Mouse (Mus musculus) kidney, adult 8-10 months (tissue): ENCODE data around the gene Slc2a3.
"Not testable (repeated sequence)": the region's sequence is repeated elsewhere in the genome, so short reads cannot be mapped to it uniquely, and the experiment has no call there.

Experiments used
- DNase-seq, 2 experiments: peaks; one replicate each; pipeline ENCODE4 v3.0.0; 2022

The Slc2a3 gene

GRCm38 (mm10) chr6:122762952-122763700 lies 38.3 kb downstream of the Slc2a3 start:
- no peak for DNase-seq

GRCm38 (mm10) chr6:122762480-122762879 lies 39.0 kb downstream of the Slc2a3 start:
- no peak for DNase-seq

- DNase-seq: no peak
Observed at GRCm38 (mm10) chr6:122761901-122762300, 39.5 kb downstream of the Slc2a3 start.

DNA sequence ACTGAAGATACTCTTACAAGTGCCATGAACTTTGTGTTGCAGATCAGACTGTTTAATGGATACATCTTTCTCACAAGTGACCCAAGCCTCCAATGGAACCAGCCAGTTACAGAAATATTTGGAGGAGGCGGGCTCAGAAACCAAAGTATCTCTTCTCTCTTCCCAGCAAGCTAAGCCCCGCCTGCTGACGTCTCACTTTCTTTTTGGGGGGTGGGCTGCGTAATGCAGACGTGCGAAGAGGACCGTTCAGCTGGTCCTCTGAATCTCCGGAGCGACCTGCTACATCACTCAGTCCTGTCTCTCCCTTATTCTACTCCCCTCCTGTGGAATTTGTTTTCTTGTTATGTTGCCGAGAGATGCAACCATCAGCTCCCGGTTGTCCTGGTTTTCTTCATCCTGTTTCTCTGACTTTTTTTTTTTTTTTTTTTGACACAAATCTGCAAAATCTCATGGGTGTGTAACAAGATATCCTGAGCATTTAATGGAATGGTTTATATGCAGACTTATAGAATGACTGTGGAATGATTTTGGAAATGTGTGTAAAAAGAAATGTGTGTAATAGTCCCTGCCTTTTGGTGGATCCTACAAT lies 40.3 kb downstream of the Slc2a3 start:
- peak; percentile 24 to 29 for DNase-seq

DNA sequence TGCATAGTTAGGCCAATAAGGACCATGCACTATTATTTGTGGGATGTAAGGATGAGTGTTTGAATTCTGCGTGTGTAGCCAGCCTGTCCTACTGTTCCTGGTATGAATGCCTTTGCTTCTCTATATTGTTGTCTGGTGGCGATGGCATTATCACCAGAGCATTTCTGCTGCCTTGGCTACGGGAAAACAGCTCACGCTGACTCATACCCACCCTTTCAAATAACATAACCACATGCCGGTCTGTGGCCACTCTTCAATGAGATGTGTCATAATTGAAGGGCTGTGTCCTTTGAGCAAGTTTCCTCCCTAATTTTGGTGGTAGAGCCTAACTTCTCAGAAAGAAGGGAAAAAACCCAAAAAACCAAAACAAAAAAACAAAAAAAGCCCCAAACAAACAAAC lies 42.7 kb downstream of the Slc2a3 start:
- DNase-seq: no peak

- no peak for DNase-seq
Observed at GRCm38 (mm10) chr6:122755913-122756312, 45.5 kb downstream of the Slc2a3 start.

- DNase-seq: no peak
Observed at GRCm38 (mm10) chr6:122750579-122750978, 50.9 kb downstream of the Slc2a3 start.

DNA sequence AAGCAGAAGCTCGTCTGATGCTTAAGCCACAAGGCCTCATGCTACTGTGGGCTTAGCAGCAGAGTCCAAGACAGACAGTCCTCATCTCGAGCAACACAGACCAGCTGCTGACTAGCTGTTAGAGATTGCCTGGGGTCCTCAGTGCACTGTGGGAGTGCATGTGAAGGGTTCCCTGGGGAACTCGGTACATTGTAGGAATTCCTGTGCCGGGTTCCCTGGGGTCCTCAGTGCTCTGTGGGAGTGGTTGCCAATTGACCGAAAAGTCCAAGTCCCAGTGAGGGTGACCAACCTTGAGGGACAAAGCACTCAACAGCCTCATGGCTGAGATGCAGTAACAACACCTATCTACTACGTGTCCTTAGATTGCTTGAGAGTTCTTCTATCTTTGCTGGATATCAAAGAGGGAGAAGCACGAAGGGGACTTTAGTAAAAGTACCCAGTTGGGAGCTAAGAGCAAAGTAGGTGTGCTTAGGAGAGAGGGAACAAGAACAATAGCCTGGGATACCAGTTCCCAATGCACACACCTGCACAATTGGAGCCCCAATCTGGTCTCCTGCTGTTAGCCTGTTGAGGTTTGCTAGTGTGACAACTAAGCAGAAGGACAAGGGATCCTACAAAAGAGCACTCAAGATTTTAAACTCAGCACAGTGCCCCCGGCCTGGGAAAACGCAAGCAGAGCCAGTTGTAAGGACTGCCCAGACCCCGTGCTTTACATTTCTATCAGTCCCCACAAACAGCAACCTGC lies 56.8 kb downstream of the Slc2a3 start:
- no peak for DNase-seq

- DNase-seq: no peak
Observed at GRCm38 (mm10) chr6:122743353-122743752, 58.1 kb downstream of the Slc2a3 start.

DNA sequence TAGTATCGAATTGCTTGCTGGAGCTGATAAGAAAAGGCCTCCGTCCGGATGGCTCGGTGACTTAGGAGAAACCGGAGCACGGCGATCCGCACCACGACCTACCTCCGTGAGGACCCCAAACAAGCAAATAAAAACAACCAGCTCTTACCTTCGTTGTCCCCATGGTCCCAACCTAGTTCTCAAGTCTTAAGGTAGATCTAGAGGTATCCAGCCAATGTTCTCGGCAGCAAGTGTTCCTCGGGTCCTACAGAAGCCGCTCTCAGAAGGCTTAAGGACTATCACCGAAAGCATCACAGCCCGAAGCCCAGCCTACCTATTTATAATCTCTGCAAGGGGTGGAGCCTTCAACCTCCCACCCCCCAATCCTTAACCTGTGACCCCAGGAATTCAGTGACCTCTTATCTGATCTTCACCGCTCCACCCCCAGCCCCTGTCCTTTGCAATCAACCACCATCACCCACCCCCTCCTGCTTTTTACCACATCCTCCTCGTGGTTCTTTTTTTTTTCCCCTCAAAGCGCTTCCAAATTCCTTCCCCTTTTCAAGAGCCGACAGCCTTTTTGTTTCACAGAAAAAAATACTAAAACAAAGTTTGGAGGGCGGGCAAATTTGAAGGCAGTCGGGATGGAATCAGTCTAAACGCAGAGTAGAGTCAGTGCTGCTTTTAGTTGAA lies 59.1 kb downstream of the Slc2a3 start:
- peak in 1 of 2 experiments; percentile 12 for DNase-seq

GRCm38 (mm10) chr6:122741460-122742227 lies 59.8 kb downstream of the Slc2a3 start:
- DNase-seq: no peak

- DNase-seq: peak; percentile 38 to 63
Observed at GRCm38 (mm10) chr6:122739952-122740351, 61.5 kb downstream of the Slc2a3 start.

- DNase-seq: peak; percentile 32 to 80
Observed at GRCm38 (mm10) chr6:122719942-122720341, 81.5 kb downstream of the Slc2a3 start.

DNA sequence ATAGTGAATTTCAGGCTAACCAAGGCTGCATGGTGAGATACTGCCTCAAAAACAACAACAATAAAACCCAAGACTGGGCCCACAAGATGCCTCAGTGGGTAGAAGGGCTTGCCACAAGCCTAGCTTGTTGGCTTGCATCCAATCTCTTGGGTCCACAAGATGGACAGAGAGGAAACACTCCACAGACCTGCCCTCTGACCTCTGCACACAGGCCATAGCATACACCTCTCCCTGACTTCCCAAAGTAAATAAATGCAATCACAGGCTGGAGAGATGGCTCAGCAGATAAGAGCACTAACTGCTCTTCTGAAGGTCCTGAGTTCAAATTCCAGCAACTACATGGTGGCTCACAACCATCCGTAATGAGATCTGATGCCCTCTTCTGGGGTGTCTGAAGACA lies 83.2 kb downstream of the Slc2a3 start:
- DNase-seq: not testable (repeated sequence)

- DNase-seq: no peak
Observed at GRCm38 (mm10) chr6:122715886-122716285, 85.6 kb downstream of the Slc2a3 start.

DNA sequence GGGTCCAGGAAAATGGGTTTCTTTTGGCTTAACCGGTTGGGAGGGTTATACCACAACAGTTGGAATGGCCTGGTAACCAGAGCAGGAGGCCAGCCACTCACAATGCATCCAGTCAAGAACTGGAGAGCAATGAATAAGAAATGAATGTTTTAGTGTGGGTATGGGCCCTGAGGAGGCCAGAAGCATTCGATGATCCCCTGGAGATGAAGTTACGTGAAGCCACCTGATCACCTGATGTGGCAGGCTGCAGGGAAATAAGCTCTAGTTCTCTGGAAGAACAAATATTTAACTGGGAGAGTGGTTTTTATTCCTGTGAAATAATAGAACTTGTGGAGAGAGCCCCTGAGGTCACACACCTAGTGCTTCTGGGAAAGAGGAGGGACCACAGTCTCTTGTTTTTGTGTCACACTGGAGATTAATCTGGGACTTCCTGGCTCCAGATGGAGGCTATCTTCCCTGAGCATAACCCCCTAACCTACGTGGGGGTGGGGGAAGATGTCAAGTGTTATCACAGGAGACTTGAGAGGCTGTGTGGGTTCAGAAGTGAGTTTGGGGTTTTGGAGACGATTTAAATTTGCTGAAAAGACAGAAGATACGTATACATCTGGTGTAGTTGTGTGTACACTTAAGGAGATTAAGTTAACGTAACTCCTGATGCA lies 86.6 kb downstream of the Slc2a3 start:
- no peak for DNase-seq

GRCm38 (mm10) chr6:122713116-122713515 lies 88.3 kb downstream of the Slc2a3 start:
- DNase-seq: not testable (repeated sequence)

DNA sequence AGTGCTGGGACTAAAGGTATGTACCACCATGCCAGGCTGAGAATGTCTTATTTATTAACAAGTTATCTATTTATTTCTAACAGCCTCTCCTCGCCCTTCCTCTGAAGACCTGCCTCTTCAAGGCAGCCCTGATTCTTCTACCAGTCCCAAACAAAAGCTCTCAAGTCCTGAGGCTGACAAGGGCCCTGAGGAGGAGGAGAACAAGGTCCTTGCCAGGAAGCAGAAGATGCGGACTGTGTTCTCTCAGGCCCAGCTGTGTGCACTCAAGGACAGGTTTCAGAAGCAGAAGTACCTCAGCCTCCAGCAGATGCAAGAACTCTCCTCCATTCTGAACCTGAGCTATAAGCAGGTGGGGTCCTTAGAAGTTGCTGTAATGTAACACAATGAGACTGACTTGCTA lies 90.0 kb downstream of the Slc2a3 start:
- DNase-seq: no peak

DNA sequence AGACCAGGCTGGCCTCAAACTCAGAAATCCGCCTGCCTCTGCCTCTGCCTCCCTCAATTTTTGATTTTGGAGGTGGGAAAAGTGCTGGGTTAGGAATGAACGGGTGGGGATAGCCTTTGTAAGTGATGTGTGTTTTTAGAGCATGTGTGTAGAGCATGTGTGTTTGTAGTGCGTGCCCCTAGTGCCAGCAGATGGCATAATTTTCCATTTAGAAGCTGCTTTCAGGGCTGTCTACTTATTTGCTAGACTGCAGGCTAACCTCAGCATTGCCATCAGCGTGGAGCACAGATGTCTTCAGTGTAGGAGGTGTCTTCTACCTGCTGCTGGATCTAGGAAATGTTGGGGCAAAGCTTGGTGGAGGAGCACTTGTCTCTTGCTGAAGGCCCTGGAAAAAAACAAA lies 92.6 kb downstream of the Slc2a3 start:
- DNase-seq: no peak

DNA sequence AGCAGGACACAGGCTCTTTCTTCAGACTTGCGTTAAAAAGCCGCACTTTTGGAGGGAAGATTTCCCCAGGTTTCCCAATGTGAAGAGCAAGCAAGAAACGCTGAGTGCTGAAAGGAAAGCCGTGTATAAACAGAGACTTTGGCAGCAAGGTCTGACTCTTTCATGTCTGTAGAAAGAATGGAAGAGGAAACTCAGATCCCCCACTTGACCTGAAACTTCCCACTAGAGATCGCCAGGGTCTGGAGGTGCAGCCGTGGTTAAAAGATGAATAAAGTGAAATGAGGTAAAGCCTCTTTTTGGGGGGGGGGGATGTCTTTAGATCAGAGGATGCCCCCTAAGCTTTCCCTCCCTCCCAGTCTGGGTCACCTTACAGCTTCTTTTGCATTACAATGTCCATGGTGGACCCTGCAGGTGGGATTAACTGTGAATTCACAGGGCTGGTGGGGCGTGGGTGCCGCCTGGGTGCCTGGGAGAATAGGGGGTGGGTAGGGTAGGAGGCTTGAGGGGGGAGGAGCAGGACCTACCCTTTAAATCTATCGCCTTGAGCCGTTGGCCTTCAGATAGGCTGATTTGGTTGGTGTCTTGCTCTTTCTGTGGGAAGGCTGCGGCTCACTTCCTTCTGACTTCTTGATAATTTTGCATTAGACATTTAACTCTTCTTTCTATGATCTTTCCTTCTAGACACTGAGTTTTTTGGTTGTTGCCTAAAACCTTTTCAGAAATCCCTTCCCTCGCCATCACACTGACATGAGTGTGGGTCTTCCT lies 94.2 kb downstream of the Slc2a3 start, which contains the start of gene Nanog:
TSS of gene Nanog (plus strand) at position 454 of the 765 bp plus-strand sequence.
- no peak for DNase-seq

GRCm38 (mm10) chr6:122706337-122706840 lies 95.1 kb downstream of the Slc2a3 start:
- no peak for DNase-seq
